Mouse (Mus musculus) neural tube, embryonic 15.5 days (tissue): ENCODE results near the gene Tmbim7. TPM values are rescaled to one million over a fixed set of nuclear protein-coding genes. Genes with fewer than 3 reads are reported as not detected.

Source experiments
- ATAC-seq: fragments of 200-750 bp; cut with Nextera tagmentation; 2 replicates; pipeline ENCODE4 v1.8.0; 2017; ENCODE audit warnings: mild to moderate bottlenecking, moderate TSS enrichment, moderate library complexity; ENCODE audit not compliant: low FRiP score
- H3K27ac ChIP-seq: fragments of 300-500 bp; sonication (generic); replicated peaks from 2 replicates; pipeline ENCODE4 v1.5.1; 2015; ENCODE audit warnings: mild to moderate bottlenecking, inconsistent platforms
- H3K27me3 ChIP-seq: fragments of 300-500 bp; sonication (generic); replicated peaks from 2 replicates; pipeline ENCODE4 v1.6.1; 2015; ENCODE audit warnings: inconsistent platforms
- H3K36me3 ChIP-seq: fragments of 300-500 bp; sonication (generic); 2 replicates; pipeline ENCODE4 v1.6.1; 2015; ENCODE audit warnings: inconsistent platforms
- H3K4me1 ChIP-seq: fragments of 300-500 bp; sonication (generic); 2 replicates; pipeline ENCODE4 v1.6.1; 2015; ENCODE audit warnings: inconsistent platforms
- H3K4me2 ChIP-seq: fragments of 300-500 bp; sonication (generic); 2 replicates; pipeline ENCODE4 v1.6.1; 2015; ENCODE audit warnings: inconsistent platforms, mild to moderate bottlenecking, moderate library complexity
- H3K4me3 ChIP-seq: fragments of 300-500 bp; sonication (generic); replicated peaks from 2 replicates; pipeline ENCODE4 v1.5.1; 2015; ENCODE audit warnings: mild to moderate bottlenecking, inconsistent platforms
- H3K9ac ChIP-seq: fragments of 300-500 bp; sonication (generic); replicated peaks from 2 replicates; pipeline ENCODE4 v1.6.1; 2015; ENCODE audit warnings: mild to moderate bottlenecking, inconsistent platforms
- H3K9me3 ChIP-seq: fragments of 300-500 bp; sonication (generic); replicated peaks from 2 replicates; pipeline ENCODE4 v1.6.1; 2016; ENCODE audit warnings: inconsistent platforms
- WGBS: fragments of 180-500 bp; shearing (Covaris S2); methylation state at CpG from one replicate; pipeline ENCODE4 v1.1.7; 2015; ENCODE audit warnings: mixed read lengths; 5-methylcytosine and 5-hydroxymethylcytosine counted together
- polyA plus RNA-seq: library from polyadenylated mRNA; unstranded; fragments of >200 nt; fragmentation: Nextera tagmentation; extraction: Ambion mirVana; gene quantifications from 2 replicates; pipeline ENCODE4 v1.2.1, GENCODE M21; 2015

Tmbim7 gene
- polyA plus RNA-seq, 1 experiment from 2014 or later: not detected

DNA sequence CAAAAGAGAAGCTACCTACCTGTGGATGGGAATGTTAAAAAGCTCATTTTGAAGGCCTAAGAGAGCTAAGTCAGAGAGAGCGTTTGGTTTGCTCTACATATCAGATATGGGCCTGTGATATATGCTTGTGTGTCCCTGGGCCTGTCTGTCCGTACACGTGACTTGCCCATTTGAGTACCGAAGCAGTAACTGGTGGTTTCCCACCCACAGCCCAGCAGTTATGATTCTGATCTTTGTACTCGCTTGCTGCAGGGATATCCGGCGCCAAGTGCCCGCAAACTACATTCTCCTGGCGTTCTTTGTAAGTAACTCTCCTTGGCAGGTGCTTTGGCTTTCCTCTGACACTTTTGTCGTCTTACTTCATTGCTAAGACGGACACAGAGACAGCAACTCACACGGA, 15.6 kb downstream of the Tmbim7 start:
- ATAC-seq: no peak
- 88% methylated on average over 12 of the region's 12 CpGs for WGBS
- Histone ChIP-seq H3K4me2 (no peak overlapping the region), H3K9ac (no peak overlapping the region), H3K4me3 (no peak overlapping the region), H3K36me3 (no peaks in the 10 kb centered on the region), H3K9me3 (no peaks in the 10 kb centered on the region), H3K4me1 (no peaks in the 10 kb centered on the region), H3K27ac (no peak overlapping the region), H3K27me3 (no peaks in the 10 kb centered on the region)

DNA sequence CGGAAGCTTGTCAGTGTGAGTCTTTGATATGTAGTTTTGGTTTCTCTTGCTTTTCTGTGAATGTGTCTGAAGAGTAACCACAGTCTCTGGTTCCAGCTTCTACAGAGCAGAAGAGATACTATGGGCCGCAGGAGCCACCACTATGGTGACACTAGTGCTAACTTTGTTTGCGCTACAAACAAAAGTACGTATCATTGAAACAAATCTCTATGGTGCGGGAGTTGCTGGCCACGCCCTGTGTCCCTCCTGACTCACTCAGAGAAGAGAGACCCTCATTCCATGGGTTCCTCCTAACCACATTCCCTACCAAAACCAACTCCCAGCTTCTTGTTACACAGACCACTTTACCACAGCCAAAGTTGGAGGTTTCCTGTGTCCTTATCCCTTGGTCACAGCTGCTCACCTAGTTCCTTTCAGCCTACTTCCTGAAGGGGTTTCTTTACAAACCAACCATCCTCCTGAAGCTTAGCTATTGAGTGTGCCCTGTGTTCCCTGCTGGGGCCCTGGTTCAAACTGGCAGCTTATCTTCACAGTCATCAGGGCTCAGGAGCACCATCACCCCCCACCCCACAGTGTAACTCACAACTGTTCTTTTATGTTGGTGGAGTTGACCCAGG, 19.1 kb downstream of the Tmbim7 start:
- Histone ChIP-seq H3K9me3 (no peaks in the 10 kb centered on the region), H3K9ac (no peak overlapping the region), H3K27me3 (no peaks in the 10 kb centered on the region), H3K4me2 (no peak overlapping the region), H3K4me1 (no peaks in the 10 kb centered on the region), H3K36me3 (no peaks in the 10 kb centered on the region), H3K27ac (no peak overlapping the region), H3K4me3 (no peak overlapping the region)
- WGBS: 92% methylated on average over 6 of the region's 6 CpGs
- ATAC-seq: no peak

DNA sequence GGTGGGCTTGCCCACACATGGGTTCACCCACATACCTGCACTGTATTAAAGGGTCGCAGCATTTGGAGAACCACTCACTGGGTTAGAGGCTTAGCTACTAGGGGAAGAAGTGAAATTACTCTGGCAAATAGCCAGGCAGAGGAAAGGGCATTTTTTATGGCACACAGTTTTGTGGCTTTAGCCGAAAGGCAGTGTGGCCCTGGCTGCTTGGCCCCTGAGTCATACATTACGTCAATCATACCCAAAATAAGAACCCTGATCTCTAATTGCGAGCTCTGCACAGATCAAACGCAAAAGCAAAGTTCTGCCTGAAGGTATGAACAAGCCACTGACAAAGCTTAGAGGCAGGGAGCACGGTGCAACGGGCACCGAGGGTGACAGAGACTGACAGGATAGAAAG, 37.3 kb downstream of the Tmbim7 start:
- no peak overlapping the region for H3K4me2 ChIP-seq
- H3K9me3 ChIP-seq: no peaks in the 10 kb centered on the region
- WGBS: 95% methylated on average over 8 of the region's 8 CpGs
- ATAC-seq: no peak
- H3K4me1 ChIP-seq: no peaks in the 10 kb centered on the region
- H3K27ac ChIP-seq: no peak overlapping the region
- H3K4me3 ChIP-seq: no peak overlapping the region
- H3K9ac ChIP-seq: no peak overlapping the region
- H3K27me3 ChIP-seq: no peaks in the 10 kb centered on the region
- peaks cover 34% of the 10 kb centered on the region for H3K36me3 ChIP-seq

DNA sequence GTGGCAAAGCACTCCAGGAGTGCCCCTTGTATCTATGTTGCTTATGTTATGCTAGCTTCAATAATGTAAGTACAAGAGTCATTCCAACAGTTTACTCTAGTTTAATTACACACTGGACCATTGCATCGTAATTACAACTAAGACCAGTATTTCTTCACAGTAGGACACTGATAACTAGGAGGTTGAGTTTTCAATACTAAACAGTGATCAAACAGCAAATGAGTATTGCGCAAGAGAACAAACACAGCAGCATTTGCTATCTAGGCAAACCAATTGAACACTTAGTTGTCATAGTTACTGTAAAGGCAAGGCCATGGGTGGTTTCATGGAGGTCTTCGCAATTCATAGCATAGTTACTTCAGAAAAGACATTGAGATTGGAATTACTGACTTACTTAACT, 40.3 kb downstream of the Tmbim7 start:
- Histone ChIP-seq H3K9me3 (no peaks in the 10 kb centered on the region), H3K4me2 (no peak overlapping the region), H3K4me1 (no peaks in the 10 kb centered on the region), H3K36me3 (peaks cover 55% of the 10 kb centered on the region), H3K4me3 (no peak overlapping the region), H3K27me3 (no peaks in the 10 kb centered on the region), H3K27ac (no peak overlapping the region), H3K9ac (no peak overlapping the region)
- no peak for ATAC-seq
- WGBS: 88% methylated on average over 3 of the region's 3 CpGs

DNA sequence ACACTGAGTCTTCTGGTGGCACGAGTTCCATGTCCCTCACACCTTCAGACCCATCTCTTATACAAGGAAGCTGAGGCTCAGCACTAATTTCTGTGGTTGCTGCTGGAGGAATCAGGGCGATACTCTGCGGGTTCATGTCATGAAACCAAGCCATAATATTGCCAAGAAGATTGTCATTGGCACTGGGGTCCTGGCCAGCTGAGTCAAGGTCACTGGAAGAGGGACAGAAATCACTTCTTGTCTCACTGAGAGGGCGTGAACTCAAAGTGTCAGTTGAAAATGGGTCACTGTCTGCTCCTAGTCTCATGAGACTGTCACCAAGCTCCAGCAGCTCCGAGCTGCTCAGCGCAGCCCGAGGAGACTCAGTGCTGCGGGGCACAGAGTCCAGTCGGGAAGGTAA, 42.0 kb downstream of the Tmbim7 start:
- H3K4me1 ChIP-seq: no peaks in the 10 kb centered on the region
- H3K4me2 ChIP-seq: no peak overlapping the region
- ATAC-seq: no peak
- H3K36me3 ChIP-seq: peaks cover 66% of the 10 kb centered on the region
- H3K9me3 ChIP-seq: no peaks in the 10 kb centered on the region
- no peak overlapping the region for H3K4me3 ChIP-seq
- 97% methylated on average over 9 of the region's 9 CpGs for WGBS
- H3K27me3 ChIP-seq: no peaks in the 10 kb centered on the region
- H3K9ac ChIP-seq: no peak overlapping the region
- no peak overlapping the region for H3K27ac ChIP-seq

DNA sequence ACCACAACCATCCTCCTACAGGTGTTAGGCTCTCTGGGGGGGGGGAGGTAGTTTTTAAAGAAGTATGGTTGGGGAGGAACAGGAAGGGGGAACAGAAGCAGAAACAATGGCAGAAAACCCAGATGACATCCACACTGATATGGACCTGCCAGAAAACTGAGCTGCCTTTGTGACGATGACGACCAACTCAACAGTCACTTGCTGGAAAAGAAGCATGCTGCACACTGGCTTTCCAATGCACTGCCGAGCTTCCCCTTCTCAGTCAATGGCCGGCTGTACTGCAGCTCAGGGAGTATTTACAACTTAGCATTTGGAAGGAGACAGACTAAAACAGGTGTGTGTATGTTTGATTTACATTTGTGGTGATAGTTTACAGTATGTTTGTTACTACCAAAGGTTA, 44.2 kb downstream of the Tmbim7 start:
- Histone ChIP-seq H3K27ac (no peak overlapping the region), H3K4me3 (no peak overlapping the region), H3K4me1 (no peaks in the 10 kb centered on the region), H3K27me3 (no peaks in the 10 kb centered on the region), H3K9ac (no peak overlapping the region), H3K4me2 (no peak overlapping the region), H3K9me3 (no peaks in the 10 kb centered on the region), H3K36me3 (peaks cover 64% of the 10 kb centered on the region)
- 87% methylated on average over 4 of the region's 4 CpGs for WGBS
- no peak for ATAC-seq

DNA sequence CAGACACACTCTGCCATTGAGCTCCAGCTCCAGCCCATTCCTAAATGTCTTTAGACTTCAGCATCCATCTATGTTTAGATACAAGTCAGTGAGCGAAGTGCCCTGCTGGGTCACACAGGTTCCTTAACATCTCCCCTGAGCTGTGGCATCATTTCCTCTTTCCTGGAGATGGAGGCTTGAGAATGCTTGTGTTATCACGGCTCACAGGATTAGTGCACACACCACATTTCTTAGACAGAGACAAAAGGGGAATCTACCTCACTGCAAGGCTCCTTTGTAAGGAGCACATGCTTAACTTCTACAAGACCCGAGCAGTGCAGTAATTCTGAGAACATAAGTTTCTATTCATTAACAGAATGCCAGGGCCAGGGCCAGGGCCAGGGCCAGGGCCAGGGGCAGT, 45.0 kb downstream of the Tmbim7 start:
- ATAC-seq: no peak
- H3K36me3 ChIP-seq: peaks cover 65% of the 10 kb centered on the region
- no peak overlapping the region for H3K27ac ChIP-seq
- H3K4me1 ChIP-seq: no peaks in the 10 kb centered on the region
- WGBS: 77% methylated on average over 3 of the region's 3 CpGs
- H3K27me3 ChIP-seq: no peaks in the 10 kb centered on the region
- H3K9me3 ChIP-seq: no peaks in the 10 kb centered on the region
- no peak overlapping the region for H3K4me2 ChIP-seq
- H3K4me3 ChIP-seq: no peak overlapping the region
- H3K9ac ChIP-seq: no peak overlapping the region

DNA sequence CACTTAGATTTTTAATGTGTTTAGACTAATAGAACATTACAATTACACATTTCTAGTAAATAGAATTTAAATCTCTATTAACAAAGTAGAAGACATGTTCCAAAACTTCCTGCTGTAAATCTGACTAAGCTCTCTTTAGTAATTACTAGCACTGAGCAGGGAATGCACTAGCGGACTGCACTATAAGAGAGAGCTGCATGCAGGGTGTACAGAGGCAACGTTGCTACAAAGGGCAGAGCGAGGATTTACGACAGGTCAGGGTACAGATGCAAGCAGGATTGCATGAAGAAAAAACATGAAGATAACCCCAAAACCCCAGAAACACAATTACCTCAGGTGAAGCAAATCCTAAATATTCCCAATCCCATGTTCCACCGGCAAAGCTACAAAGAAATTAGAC, 49.0 kb downstream of the Tmbim7 start:
- Histone ChIP-seq H3K4me1 (no peaks in the 10 kb centered on the region), H3K9me3 (no peaks in the 10 kb centered on the region), H3K4me3 (no peak overlapping the region), H3K27me3 (no peaks in the 10 kb centered on the region), H3K9ac (no peak overlapping the region), H3K4me2 (no peak overlapping the region), H3K36me3 (peaks cover 39% of the 10 kb centered on the region), H3K27ac (no peak overlapping the region)
- WGBS: 74% methylated on average over 5 of the region's 5 CpGs
- no peak for ATAC-seq

DNA sequence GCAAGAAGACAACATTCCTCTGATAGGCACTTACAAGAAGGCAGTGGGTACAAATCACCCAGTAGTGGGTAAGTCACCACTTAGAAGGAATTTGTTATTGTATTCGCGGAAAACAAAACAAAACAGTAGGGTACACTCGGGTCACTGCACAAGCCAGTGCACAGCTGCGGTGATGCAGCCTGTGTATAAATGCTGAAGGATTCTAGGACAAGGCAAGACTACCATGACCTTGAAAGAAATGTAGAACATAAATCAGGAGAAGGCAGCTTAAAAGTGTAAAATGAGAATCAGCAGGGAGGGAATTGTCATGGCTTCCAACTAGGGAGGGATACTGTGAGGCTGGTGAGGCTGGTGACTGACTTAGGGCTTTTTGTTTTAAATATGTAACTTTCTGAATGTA, 51.2 kb downstream of the Tmbim7 start:
- Histone ChIP-seq H3K4me1 (no peaks in the 10 kb centered on the region), H3K9me3 (no peaks in the 10 kb centered on the region), H3K4me2 (no peak overlapping the region), H3K36me3 (peaks cover 30% of the 10 kb centered on the region), H3K9ac (no peak overlapping the region), H3K4me3 (no peak overlapping the region), H3K27ac (no peak overlapping the region), H3K27me3 (no peaks in the 10 kb centered on the region)
- WGBS: 35% methylated on average over 4 of the region's 4 CpGs
- ATAC-seq: no peak

DNA sequence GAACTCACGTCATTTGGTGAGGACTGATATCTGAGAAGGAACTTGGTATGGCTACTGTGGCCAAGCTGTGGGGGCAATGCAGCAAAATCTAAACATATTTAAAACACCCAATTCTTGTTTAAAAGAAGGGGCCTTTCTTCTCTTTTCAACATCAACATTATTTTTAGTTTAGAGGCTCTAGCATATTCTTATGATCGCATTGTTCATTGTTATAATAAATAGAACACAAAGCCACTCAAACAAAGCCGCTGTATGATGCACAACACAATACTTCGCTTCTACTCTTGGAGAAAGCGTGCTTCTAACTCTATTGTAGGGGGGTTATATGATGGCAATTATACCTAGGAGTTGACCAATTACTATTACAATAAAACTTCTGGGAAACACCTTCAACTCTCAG, 64.8 kb downstream of the Tmbim7 start:
- Histone ChIP-seq H3K4me3 (no peak overlapping the region), H3K4me1 (no peaks in the 10 kb centered on the region), H3K27ac (no peak overlapping the region), H3K4me2 (no peak overlapping the region), H3K9ac (no peak overlapping the region), H3K36me3 (peaks cover 36% of the 10 kb centered on the region), H3K9me3 (no peaks in the 10 kb centered on the region), H3K27me3 (no peaks in the 10 kb centered on the region)
- WGBS: 97% methylated on average over 5 of the region's 5 CpGs
- ATAC-seq: no peak

DNA sequence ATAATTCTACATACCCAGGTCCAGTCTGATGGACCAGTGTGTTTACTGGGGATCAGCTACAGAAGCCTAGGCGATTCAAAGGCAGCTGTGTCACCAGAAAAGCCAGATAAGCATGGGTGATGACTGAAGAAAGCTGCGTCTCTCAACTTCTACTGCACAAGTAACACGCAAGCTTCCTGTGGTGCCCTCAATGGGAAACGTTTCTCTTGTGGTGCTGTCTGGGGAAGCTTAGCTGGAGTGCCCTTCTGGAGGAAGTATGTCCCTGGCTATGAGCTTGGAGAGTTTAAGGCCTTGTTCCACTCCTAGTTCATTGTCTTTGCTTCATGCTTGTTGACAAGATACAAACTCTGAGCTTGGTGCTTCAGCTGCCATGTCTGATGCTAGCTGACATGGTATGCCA, 68.4 kb downstream of the Tmbim7 start:
- peaks cover 41% of the 10 kb centered on the region for H3K36me3 ChIP-seq
- WGBS: 93% methylated on average over 4 of the region's 4 CpGs

DNA sequence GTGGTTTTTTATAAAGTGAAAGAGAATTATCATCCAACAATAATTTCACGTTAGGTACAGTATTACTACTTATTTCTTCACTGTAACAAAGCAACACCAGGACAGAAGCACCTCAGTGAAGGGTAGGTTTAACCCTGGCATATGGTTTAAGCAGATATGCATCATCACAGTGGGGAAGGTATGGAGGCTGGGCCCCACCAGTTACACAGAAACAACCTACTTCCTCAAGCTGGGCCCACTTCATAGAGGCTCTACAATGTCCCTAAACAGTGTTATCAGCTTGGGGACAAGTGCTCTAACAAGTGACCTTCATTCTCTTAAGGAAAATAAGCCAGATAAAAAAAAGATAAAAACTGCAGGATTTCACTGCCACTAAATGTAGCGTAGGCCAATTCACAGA, 71.9 kb downstream of the Tmbim7 start:
- Histone ChIP-seq H3K4me1 (no peaks in the 10 kb centered on the region), H3K4me3 (no peak overlapping the region), H3K27me3 (no peaks in the 10 kb centered on the region), H3K9ac (no peak overlapping the region), H3K36me3 (peaks cover 31% of the 10 kb centered on the region), H3K9me3 (no peaks in the 10 kb centered on the region), H3K4me2 (no peak overlapping the region), H3K27ac (no peak overlapping the region)
- 95% methylated on average over 2 of the region's 2 CpGs for WGBS
- ATAC-seq: no peak

More for the DNA sequence above, 68.4 kb downstream of the Tmbim7 start:
- Histone ChIP-seq H3K4me3 (no peak overlapping the region), H3K27ac (no peak overlapping the region), H3K9ac (no peak overlapping the region), H3K4me1 (no peaks in the 10 kb centered on the region), H3K9me3 (no peaks in the 10 kb centered on the region), H3K27me3 (no peaks in the 10 kb centered on the region), H3K4me2 (no peak overlapping the region)
- no peak for ATAC-seq

DNA sequence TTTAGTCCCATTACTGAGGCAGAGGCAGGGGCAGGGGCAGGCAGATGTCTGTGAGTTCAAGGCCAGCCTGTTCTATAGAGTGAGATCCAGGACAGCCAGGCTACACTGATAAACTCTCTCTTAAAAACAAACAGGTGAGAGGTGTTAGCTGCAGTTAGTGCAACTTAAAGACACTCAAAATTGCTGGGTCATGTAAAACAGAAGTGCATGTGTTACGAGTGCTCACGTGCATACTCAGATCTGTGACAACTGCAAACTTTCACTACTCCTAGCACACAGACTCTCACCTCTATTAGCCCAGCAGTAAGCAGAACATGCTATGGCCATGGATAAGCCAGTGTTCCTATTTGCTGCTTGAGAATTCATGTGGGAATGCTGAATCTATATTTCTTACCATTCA, 72.4 kb downstream of the Tmbim7 start:
- ATAC-seq: no peak

More for the DNA sequence above, 72.4 kb downstream of the Tmbim7 start:
- WGBS: 95% methylated on average over 2 of the region's 2 CpGs
- H3K4me3 ChIP-seq: no peak overlapping the region
- no peak overlapping the region for H3K4me2 ChIP-seq
- no peak overlapping the region for H3K9ac ChIP-seq
- peaks cover 31% of the 10 kb centered on the region for H3K36me3 ChIP-seq
- no peak overlapping the region for H3K27ac ChIP-seq
- H3K27me3 ChIP-seq: no peaks in the 10 kb centered on the region
- no peaks in the 10 kb centered on the region for H3K4me1 ChIP-seq
- H3K9me3 ChIP-seq: no peaks in the 10 kb centered on the region
